Mouse (Mus musculus) heart, embryonic 14.5 days (tissue): ENCODE measurements around the gene Mettl14. TPM values are rescaled to one million over a fixed set of nuclear protein-coding genes. Genes with fewer than 3 reads are reported as not detected.
"Not testable (repeated sequence)": the region's sequence is repeated elsewhere in the genome, so short reads cannot be mapped to it uniquely, and the experiment has no call there.

Source experiments
- ATAC-seq: fragments of 200-750 bp; cut with Nextera tagmentation; 2 replicates; pipeline ENCODE4 v1.8.0; 2017; ENCODE audit warnings: low read depth, moderate TSS enrichment; ENCODE audit not compliant: insufficient number of reproducible peaks, insufficient read depth, low FRiP score
- H3K27ac ChIP-seq, 2 experiments: fragments of 200-500 bp in 1 of 2; fragments of 300-500 bp in 1 of 2; sonication (generic) in 1 of 2; replicated peaks in 1 of 2; 2 replicates each; pipeline ENCODE4 v1.5.1; 2012 to 2014; ENCODE audit warnings: low read depth in 2 of 2, low read length in 2 of 2, control low read depth in 1 of 2, mild to moderate bottlenecking in 1 of 2, mixed read lengths in 1 of 2; ENCODE audit not compliant: control insufficient read depth in 1 of 2, insufficient read depth in 1 of 2
- H3K27me3 ChIP-seq: fragments of 300-500 bp; sonication (generic); 2 replicates; pipeline ENCODE4 v1.6.1; 2014; ENCODE audit warnings: mild to moderate bottlenecking, low read length, control low read depth; ENCODE audit not compliant: control insufficient read depth, insufficient read depth
- H3K36me3 ChIP-seq: fragments of 300-500 bp; sonication (generic); 2 replicates; pipeline ENCODE4 v1.6.1; 2014; ENCODE audit warnings: mild to moderate bottlenecking, control low read depth, low read length, mixed read lengths; ENCODE audit not compliant: control insufficient read depth, insufficient read depth
- H3K4me1 ChIP-seq, 2 experiments: fragments of 200-500 bp in 1 of 2; fragments of 300-500 bp in 1 of 2; sonication (generic) in 1 of 2; 2 replicates each; pipeline ENCODE4 v1.6.1; 2012 to 2014; ENCODE audit warnings: low read length in 2 of 2, control low read depth in 1 of 2, mixed read lengths in 1 of 2; ENCODE audit not compliant: control insufficient read depth in 2 of 2, insufficient read depth in 2 of 2
- H3K4me2 ChIP-seq: fragments of 300-500 bp; sonication (generic); 2 replicates; pipeline ENCODE4 v1.6.1; 2014; ENCODE audit warnings: mild to moderate bottlenecking, low read length
- H3K4me3 ChIP-seq, 2 experiments: fragments of 200-500 bp in 1 of 2; fragments of 300-500 bp in 1 of 2; sonication (generic) in 1 of 2; 2 replicates each; pipeline ENCODE4 v1.5.1; 2012 to 2014; ENCODE audit warnings: low read length in 2 of 2, mild to moderate bottlenecking in 2 of 2, control low read depth in 1 of 2, low read depth in 1 of 2, moderate library complexity in 1 of 2; ENCODE audit not compliant: control insufficient read depth in 1 of 2, insufficient read depth in 1 of 2
- H3K9ac ChIP-seq: fragments of 300-500 bp; sonication (generic); 2 replicates; pipeline ENCODE4 v1.6.1; 2014; ENCODE audit warnings: mild to moderate bottlenecking, low read length
- H3K9me3 ChIP-seq: fragments of 300-500 bp; sonication (generic); 2 replicates; pipeline ENCODE4 v1.6.1; 2016; ENCODE audit warnings: low read length, control low read depth; ENCODE audit not compliant: control insufficient read depth
- WGBS: fragments of 180-500 bp; shearing (Covaris S2); extraction: QIAGEN DNeasy Blood & Tissue Kit; methylation state at CpG from one replicate; pipeline ENCODE4 v1.1.7; 2014; 5-methylcytosine and 5-hydroxymethylcytosine counted together
- polyA plus RNA-seq: library from polyadenylated mRNA; unstranded; fragments of >200 nt; fragmentation: Nextera tagmentation; extraction: Ambion mirVana; gene quantifications from 2 replicates; pipeline ENCODE4 v1.2.1, GENCODE M21; 2014

Mettl14 gene
- polyA plus RNA-seq, 1 experiment from 2014 or later = 15.5 TPM

DNA sequence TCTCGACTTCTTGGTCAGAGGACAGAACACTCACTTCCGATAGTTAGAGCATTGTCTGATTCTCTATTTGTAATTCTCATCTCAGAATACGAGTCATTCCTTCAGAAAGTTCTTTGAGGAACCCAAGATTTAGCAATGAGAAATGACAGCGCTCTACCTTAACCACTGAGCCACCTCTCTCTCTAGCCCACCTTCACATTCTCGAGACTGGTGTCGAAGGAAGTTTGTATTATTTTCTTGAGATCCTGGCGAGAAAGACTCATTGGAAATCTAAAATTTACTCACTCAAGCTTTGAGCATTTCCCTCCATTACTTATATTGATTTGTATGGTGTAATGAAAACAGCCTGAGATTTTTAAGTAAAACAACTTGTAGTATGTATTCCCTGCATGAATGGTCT, 1.5 kb downstream of the Mettl14 start:
- peak overlapping the region; percentile 89; the same call in 1 of the 2 replicates for H3K9ac ChIP-seq
- 90% methylated on average over 7 of the region's 7 CpGs for WGBS
- H3K27ac ChIP-seq = no peak overlapping the region
- no peaks in the 10 kb centered on the region for H3K9me3 ChIP-seq
- no peaks in the 10 kb centered on the region for H3K27me3 ChIP-seq
- peaks cover 0 to 14% of the 10 kb centered on the region in 2 experiments; a peak in 2 of 4 replicates for H3K4me1 ChIP-seq
- H3K4me3 ChIP-seq = peak overlapping the region in 1 of 2 experiments; percentile 72; a peak in 2 of 4 replicates
- peaks cover 29% of the 10 kb centered on the region for H3K36me3 ChIP-seq
- H3K4me2 ChIP-seq = peak overlapping the region; percentile 83
- no peak for ATAC-seq

DNA sequence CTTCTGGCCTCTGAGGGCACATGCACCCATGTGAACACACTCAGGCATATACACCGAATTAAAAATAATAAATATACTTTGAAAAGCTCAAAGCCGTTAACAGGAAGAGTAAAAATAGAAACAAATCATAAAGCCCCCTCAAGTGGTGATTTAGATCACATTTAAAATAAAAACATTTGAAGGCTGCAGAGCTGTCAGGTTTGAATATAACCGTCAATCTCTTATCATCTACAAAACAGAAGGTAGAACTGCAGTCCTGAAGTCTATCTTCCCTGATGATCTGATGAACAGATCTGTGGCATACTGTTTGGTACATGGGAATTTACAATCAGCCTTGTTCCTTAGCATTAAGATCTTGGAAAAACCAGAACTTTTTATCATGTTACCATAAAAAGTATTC, 9.3 kb downstream of the Mettl14 start:
- no peak overlapping the region for H3K27ac ChIP-seq
- H3K9me3 ChIP-seq = no peaks in the 10 kb centered on the region
- WGBS = 90% methylated on average over 3 of the region's 3 CpGs
- no peak overlapping the region for H3K4me3 ChIP-seq
- no peak overlapping the region for H3K9ac ChIP-seq
- H3K4me1 ChIP-seq = no peaks in the 10 kb centered on the region
- no peak overlapping the region for H3K4me2 ChIP-seq
- H3K27me3 ChIP-seq = no peaks in the 10 kb centered on the region
- ATAC-seq = no peak
- H3K36me3 ChIP-seq = peaks cover 79% of the 10 kb centered on the region

DNA sequence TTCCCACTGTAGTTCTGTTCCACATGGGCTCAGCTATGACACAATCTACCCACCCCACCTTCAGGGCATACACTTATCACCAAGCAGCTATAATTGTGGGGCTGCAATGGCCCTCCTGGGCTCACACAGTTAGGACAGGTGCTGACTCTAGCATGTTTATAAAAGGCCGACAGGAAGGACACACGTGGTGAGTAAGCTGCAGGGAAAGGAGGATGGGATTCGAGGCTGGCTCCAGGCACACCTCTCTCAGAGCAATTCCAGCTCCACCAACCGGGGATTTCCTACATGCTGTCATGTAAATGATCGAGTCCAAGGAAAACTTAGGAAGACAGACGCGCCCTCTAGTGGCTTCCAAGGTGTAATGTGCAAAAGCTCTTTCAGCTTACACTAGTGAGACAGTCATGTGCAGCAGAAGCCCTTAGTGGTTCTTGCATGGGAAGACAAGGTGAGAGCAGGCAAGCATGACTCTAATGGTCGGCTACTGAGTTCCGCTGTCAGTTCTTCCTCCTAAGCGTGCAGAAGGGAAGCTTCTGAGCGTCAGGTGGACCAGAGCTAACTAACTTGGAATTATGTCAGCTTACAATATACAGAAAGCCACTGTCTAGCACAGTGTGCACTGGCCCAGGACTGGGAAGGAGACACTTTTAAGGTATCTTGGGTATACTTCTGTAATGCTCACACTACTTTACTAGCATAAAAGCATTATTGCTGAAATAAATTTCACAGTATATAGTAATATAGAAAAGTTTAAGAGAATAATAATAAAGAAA, 14.0 kb downstream of the Mettl14 start:
- WGBS = 29% methylated on average over 11 of the region's 11 CpGs
- Histone ChIP-seq H3K27me3 (no peaks in the 10 kb centered on the region), H3K27ac (no peak overlapping the region), H3K4me1 (no peaks in the 10 kb centered on the region), H3K4me2 (no peak overlapping the region), H3K9me3 (no peaks in the 10 kb centered on the region), H3K9ac (no peak overlapping the region), H3K4me3 (no peak overlapping the region), H3K36me3 (peaks cover 80% of the 10 kb centered on the region)
- ATAC-seq = 0 out of 2 replicates have a peak, but pooled peaks have one; percentile 50

DNA sequence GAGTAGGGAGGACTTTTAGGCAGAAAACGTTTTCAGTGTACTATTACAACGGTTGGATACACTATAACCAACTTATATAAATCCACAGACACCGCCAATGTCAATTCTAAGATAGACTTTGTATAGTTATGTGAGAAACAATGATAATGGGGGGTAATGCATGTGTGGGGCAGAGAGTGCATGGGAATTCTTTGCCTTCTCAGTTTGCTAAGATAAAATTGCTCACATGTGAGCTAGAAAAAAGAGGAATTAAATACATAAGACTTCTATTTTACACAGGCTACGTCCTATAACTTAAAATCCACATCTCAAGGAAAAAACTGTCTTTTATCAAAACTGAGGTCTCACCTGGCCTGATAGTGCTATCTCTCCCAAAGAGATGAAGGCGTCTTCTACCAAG, 15.0 kb downstream of the Mettl14 start:
- Histone ChIP-seq H3K4me1 (no peaks in the 10 kb centered on the region), H3K36me3 (peaks cover 78% of the 10 kb centered on the region)
- 89% methylated on average over 5 of the region's 5 CpGs for WGBS

DNA sequence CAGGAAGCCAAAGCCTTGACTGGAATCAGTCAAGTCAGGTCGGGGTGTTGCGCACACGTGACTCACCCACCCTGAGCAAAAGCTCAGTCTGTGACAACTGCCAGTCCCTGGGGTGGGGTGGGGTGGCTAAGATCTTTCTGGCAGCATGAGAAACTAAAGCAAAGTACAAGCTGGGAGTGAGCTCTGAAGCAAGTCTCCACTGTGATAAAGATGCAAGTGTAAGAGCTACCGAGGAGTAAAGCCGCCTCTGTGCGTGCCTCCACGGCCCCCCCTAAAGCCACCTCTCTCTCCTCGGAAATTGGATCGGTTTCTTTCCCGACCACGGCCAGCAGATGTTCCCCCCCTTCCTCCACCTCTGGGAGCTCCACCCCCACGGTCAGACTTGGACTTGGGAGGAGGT, 16.7 kb downstream of the Mettl14 start:
- no peaks in the 10 kb centered on the region for H3K9me3 ChIP-seq
- H3K36me3 ChIP-seq = peaks cover 80% of the 10 kb centered on the region
- no peaks in the 10 kb centered on the region for H3K4me1 ChIP-seq
- H3K4me2 ChIP-seq = no peak overlapping the region
- 78% methylated on average over 12 of the region's 12 CpGs for WGBS
- H3K27me3 ChIP-seq = no peaks in the 10 kb centered on the region
- H3K9ac ChIP-seq = no peak overlapping the region
- no peak overlapping the region for H3K4me3 ChIP-seq
- no peak for ATAC-seq
- H3K27ac ChIP-seq = no peak overlapping the region

More for the DNA sequence above, 15.0 kb downstream of the Mettl14 start:
- H3K4me3 ChIP-seq = no peak overlapping the region
- H3K9ac ChIP-seq = no peak overlapping the region
- H3K9me3 ChIP-seq = no peaks in the 10 kb centered on the region
- H3K27ac ChIP-seq = no peak overlapping the region
- ATAC-seq = no peak
- no peak overlapping the region for H3K4me2 ChIP-seq
- no peaks in the 10 kb centered on the region for H3K27me3 ChIP-seq

DNA sequence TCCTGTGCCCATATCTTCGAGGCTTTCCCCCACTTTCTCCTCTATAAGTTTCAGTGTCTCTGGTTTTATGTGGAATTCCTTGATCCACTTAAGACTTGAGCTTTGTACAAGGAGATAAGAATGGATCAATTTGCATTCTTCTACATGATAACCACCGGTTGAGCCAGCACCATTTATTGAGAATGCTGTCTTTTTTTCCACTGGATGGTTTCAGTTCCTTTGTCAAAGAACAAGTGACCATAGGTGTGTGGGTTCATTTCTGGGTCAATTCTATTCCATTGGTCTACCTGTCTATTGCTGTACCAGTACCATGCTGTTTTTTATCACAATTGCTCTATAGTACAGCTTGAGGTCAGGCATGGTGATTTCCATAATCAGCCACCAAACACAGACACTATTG, 19.1 kb downstream of the Mettl14 start:
- not testable (repeated sequence) for H3K9ac ChIP-seq, H3K4me3 ChIP-seq, H3K4me1 ChIP-seq, H3K9me3 ChIP-seq, H3K27ac ChIP-seq, H3K27me3 ChIP-seq, H3K4me2 ChIP-seq, ATAC-seq
- H3K36me3 ChIP-seq = peaks cover 89% of the 10 kb centered on the region
- 69% methylated on average over 2 of the region's 2 CpGs for WGBS

DNA sequence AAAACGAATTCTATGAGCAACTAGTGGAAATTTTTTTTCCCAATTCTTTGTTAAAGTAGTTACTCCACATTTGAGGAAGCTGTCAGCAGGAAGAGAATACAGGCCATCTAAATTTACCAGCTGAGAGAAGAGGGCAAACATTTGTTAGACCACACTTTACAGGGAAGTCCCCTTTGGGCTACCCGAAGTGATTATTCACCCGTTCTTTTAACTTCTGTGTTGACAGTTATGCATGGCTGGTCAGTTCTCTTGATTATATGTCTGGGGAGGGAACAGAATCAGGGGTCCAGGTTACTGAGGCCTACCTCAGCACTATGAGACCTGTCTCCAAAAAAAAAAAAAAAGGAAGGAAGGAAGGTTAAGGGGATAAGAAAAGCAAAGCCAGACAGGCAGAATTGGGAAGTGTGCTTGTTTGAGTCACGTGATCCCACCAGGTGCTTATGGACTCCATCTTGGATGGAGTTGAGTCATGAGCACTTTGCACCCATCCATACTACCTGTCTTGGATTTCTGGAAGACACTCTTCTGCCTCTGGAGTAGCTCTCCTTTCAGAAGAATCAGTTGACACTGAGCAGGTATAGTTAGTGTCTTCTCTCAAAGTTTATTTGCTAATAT, 29.4 kb downstream of the Mettl14 start:
- Histone ChIP-seq H3K36me3 (peaks cover 98% of the 10 kb centered on the region), H3K4me3 (no peak overlapping the region), H3K27me3 (no peaks in the 10 kb centered on the region), H3K4me2 (no peak overlapping the region), H3K9ac (no peak overlapping the region), H3K9me3 (no peaks in the 10 kb centered on the region), H3K4me1 (peaks cover 4 to 28% of the 10 kb centered on the region in 2 experiments), H3K27ac (no peak overlapping the region)
- WGBS = 57% methylated on average over 4 of the region's 4 CpGs
- ATAC-seq = no peak
